Comparison of ENCODE assay signal across 7 mouse cellular contexts in genomic region chr7:80402651-80403321, GRCm38 (mm10). TPM values are rescaled to one million over a fixed set of nuclear protein-coding genes. Genes with fewer than 3 reads are reported as not detected.
DNase-seq lines count a peak whose midpoint lies in the region; ATAC-seq and TF ChIP-seq lines count a peak whose summit lies in the region.

No protein-coding gene starts in this region.

- DNase-seq in NIH3T3 (ENCODE audit: low read depth) = peak; percentile 87
- peak; percentile 74 for DNase-seq in hindbrain, embryonic 10.5 days (ENCODE audit: low spot score)
- peak in 1 of 2 experiments; percentile 63 for DNase-seq in spleen, adult 2 months (ENCODE audit: low read depth in 1 of 2, low spot score in 2 of 2)

- peak; percentile 71 for ATAC-seq in forebrain, embryonic 13.5 days
- peak; percentile 70 for ATAC-seq in limb, embryonic 13.5 days (ENCODE audit: low FRiP score, low read depth)
- peak; percentile 82 for ATAC-seq in midbrain, embryonic 13.5 days

- H3K4me2 ChIP-seq in forebrain, embryonic 13.5 days = peak overlapping the region; percentile 97
- peak overlapping the region; percentile 94 for H3K4me2 ChIP-seq in limb, embryonic 13.5 days (replicated peaks)
- H3K4me2 ChIP-seq in midbrain, embryonic 13.5 days (replicated peaks) = peak overlapping the region; percentile 92

- peak overlapping the region; percentile 73 for H3K4me3 ChIP-seq in brown adipose tissue, adult 24 weeks (ENCODE audit: insufficient read depth, low read depth, low read length)
- peak overlapping the region; percentile 82 for H3K4me3 ChIP-seq in forebrain, embryonic 13.5 days
- H3K4me3 ChIP-seq in hindbrain, embryonic 10.5 days = peak overlapping the region; percentile 93
- H3K4me3 ChIP-seq in limb, embryonic 13.5 days = peak overlapping the region; percentile 95
- H3K4me3 ChIP-seq in midbrain, embryonic 13.5 days (replicated peaks) = peak overlapping the region; percentile 77
- peak overlapping the region; percentile 71 for H3K4me3 ChIP-seq in spleen, adult 2 months (ENCODE audit: extremely low read depth, insufficient read depth, insufficient read length)

- H3K9me3 ChIP-seq in forebrain, embryonic 13.5 days (replicated peaks) = no peaks in the 10 kb centered on the region
- H3K9me3 ChIP-seq in hindbrain, embryonic 10.5 days = no peaks in the 10 kb centered on the region
- no peaks in the 10 kb centered on the region for H3K9me3 ChIP-seq in limb, embryonic 13.5 days
- no peaks in the 10 kb centered on the region for H3K9me3 ChIP-seq in midbrain, embryonic 13.5 days

- TF ChIP-seq CTCF in spleen, adult 2 months (IDR thresholded peaks at IDR 0.05; ENCODE audit: extremely low read depth, insufficient read depth, insufficient read length, insufficient replicate concordance) = no peak

- peak overlapping the region; percentile 95 for H3K27ac ChIP-seq in brown adipose tissue, adult 24 weeks (replicated peaks; ENCODE audit: low read depth, low read length)
- peak overlapping the region; percentile 75 for H3K27ac ChIP-seq in forebrain, embryonic 13.5 days
- peak overlapping the region; percentile 94 for H3K27ac ChIP-seq in hindbrain, embryonic 10.5 days
- H3K27ac ChIP-seq in limb, embryonic 13.5 days = peak overlapping the region; percentile 88
- peak overlapping the region; percentile 80 for H3K27ac ChIP-seq in midbrain, embryonic 13.5 days
- peak overlapping the region; percentile 75 for H3K27ac ChIP-seq in spleen, adult 2 months (ENCODE audit: insufficient read depth, low read length)

- WGBS in forebrain, embryonic 13.5 days = under 1% methylated on average over 39 of the region's 92 CpGs
- 14% methylated on average over 91 of the region's 92 CpGs for WGBS in hindbrain, embryonic 10.5 days
- 1% methylated on average over 37 of the region's 92 CpGs for WGBS in limb, embryonic 13.5 days
- WGBS in midbrain, embryonic 13.5 days = under 1% methylated on average over 58 of the region's 92 CpGs
- WGBS in spleen, adult 2 months = 9% methylated on average over 72 of the region's 92 CpGs

- peak overlapping the region; percentile 94 for H3K9ac ChIP-seq in forebrain, embryonic 13.5 days
- peak overlapping the region; percentile 97 for H3K9ac ChIP-seq in limb, embryonic 13.5 days
- peak overlapping the region; percentile 92 for H3K9ac ChIP-seq in midbrain, embryonic 13.5 days (replicated peaks)

- TF ChIP-seq POLR2A in spleen, adult 2 months (IDR thresholded peaks at IDR 0.05; ENCODE audit: low read depth, low read length) = no peak

- H3K27me3 ChIP-seq in forebrain, embryonic 13.5 days = peaks cover 26% of the 10 kb centered on the region
- peaks cover 30% of the 10 kb centered on the region for H3K27me3 ChIP-seq in hindbrain, embryonic 10.5 days (ENCODE audit: insufficient read depth, poor library complexity, severe bottlenecking)
- 0 out of 2 replicates have a peak, but pooled peaks cover 15% of the 10 kb centered on the region for H3K27me3 ChIP-seq in limb, embryonic 13.5 days
- peaks cover 27% of the 10 kb centered on the region for H3K27me3 ChIP-seq in midbrain, embryonic 13.5 days
- peaks cover 3% of the 10 kb centered on the region for H3K27me3 ChIP-seq in spleen, adult 2 months (ENCODE audit: control insufficient read depth, insufficient read depth, low read length)

- H3K4me1 ChIP-seq in brown adipose tissue, adult 24 weeks (ENCODE audit: control insufficient read depth, insufficient read depth, insufficient read length, low read length) = peaks cover 26% of the 10 kb centered on the region
- H3K4me1 ChIP-seq in forebrain, embryonic 13.5 days = peaks cover 37% of the 10 kb centered on the region
- H3K4me1 ChIP-seq in hindbrain, embryonic 10.5 days (replicated peaks) = peaks cover 34% of the 10 kb centered on the region
- peaks cover 42% of the 10 kb centered on the region for H3K4me1 ChIP-seq in limb, embryonic 13.5 days
- peaks cover 36% of the 10 kb centered on the region for H3K4me1 ChIP-seq in midbrain, embryonic 13.5 days (replicated peaks)
- peaks cover 14% of the 10 kb centered on the region for H3K4me1 ChIP-seq in spleen, adult 2 months (ENCODE audit: control insufficient read depth, insufficient read depth, insufficient read length)

- no peaks in the 10 kb centered on the region; the same call in 1 of the 2 replicates for H3K36me3 ChIP-seq in forebrain, embryonic 13.5 days (ENCODE audit: poor library complexity, severe bottlenecking)
- H3K36me3 ChIP-seq in hindbrain, embryonic 10.5 days = peaks cover 9% of the 10 kb centered on the region
- peaks cover 6% of the 10 kb centered on the region for H3K36me3 ChIP-seq in limb, embryonic 13.5 days
- H3K36me3 ChIP-seq in midbrain, embryonic 13.5 days = peaks cover 2% of the 10 kb centered on the region; the same call in 1 of the 2 replicates
- H3K36me3 ChIP-seq in spleen, adult 2 months (ENCODE audit: control insufficient read depth, insufficient read depth, low read length) = peaks cover 1% of the 10 kb centered on the region; the same call in 1 of the 2 replicates

RNA-seq across cellular contexts. Expression of gene Furin, which starts 2.5 kb away (rescaled TPM):
- 46.7 and 50.2 TPM in 2 replicates for polyA plus RNA-seq in brown adipose tissue, adult 24 weeks (2012; ENCODE audit: insufficient read depth, insufficient read length, missing spikeins)
- 3.0 and 3.4 TPM in 2 replicates for polyA plus RNA-seq in forebrain, embryonic 13.5 days (2015; fragmentation: Nextera tagmentation; extraction: Ambion mirVana)
- polyA plus RNA-seq in hindbrain, embryonic 10.5 days (2016; fragmentation: Nextera tagmentation; extraction: Ambion mirVana) = 4.6 and 5.2 TPM in 2 replicates
- 12.0 and 12.5 TPM in 2 replicates for polyA plus RNA-seq in limb, embryonic 13.5 days (2015; fragmentation: Nextera tagmentation; extraction: Ambion mirVana)
- polyA plus RNA-seq in midbrain, embryonic 13.5 days (2015; fragmentation: Nextera tagmentation; extraction: Ambion mirVana) = 3.2 and 3.6 TPM in 2 replicates
- 35.7 and 48.6 TPM in 2 replicates for polyA plus RNA-seq in spleen, adult 2 months (2012; rRNA removed)

RNA-seq across cellular contexts. Expression of gene Fes, which starts 15.0 kb away (rescaled TPM):
- polyA plus RNA-seq in brown adipose tissue, adult 24 weeks (2012; ENCODE audit: insufficient read depth, insufficient read length, missing spikeins) = 5.6 and 5.8 TPM in 2 replicates
- polyA plus RNA-seq in forebrain, embryonic 13.5 days (2015; fragmentation: Nextera tagmentation; extraction: Ambion mirVana) = 4.0 and 4.1 TPM in 2 replicates
- 10.4 and 11.6 TPM in 2 replicates for polyA plus RNA-seq in hindbrain, embryonic 10.5 days (2016; fragmentation: Nextera tagmentation; extraction: Ambion mirVana)
- polyA plus RNA-seq in limb, embryonic 13.5 days (2015; fragmentation: Nextera tagmentation; extraction: Ambion mirVana) = 11.5 and 14.3 TPM in 2 replicates
- polyA plus RNA-seq in midbrain, embryonic 13.5 days (2015; fragmentation: Nextera tagmentation; extraction: Ambion mirVana) = 3.0 and 5.0 TPM in 2 replicates
- 52.8 and 90.0 TPM in 2 replicates for polyA plus RNA-seq in spleen, adult 2 months (2012; rRNA removed)

RNA-seq across cellular contexts. Expression of gene Man2a2, which starts 31.6 kb away (rescaled TPM):
- 56.3 and 65.8 TPM in 2 replicates for polyA plus RNA-seq in brown adipose tissue, adult 24 weeks (2012; ENCODE audit: insufficient read depth, insufficient read length, missing spikeins)
- 15.5 and 16.8 TPM in 2 replicates for polyA plus RNA-seq in forebrain, embryonic 13.5 days (2015; fragmentation: Nextera tagmentation; extraction: Ambion mirVana)
- 17.7 TPM in 2 replicates for polyA plus RNA-seq in hindbrain, embryonic 10.5 days (2016; fragmentation: Nextera tagmentation; extraction: Ambion mirVana)
- 22.0 and 24.4 TPM in 2 replicates for polyA plus RNA-seq in limb, embryonic 13.5 days (2015; fragmentation: Nextera tagmentation; extraction: Ambion mirVana)
- polyA plus RNA-seq in midbrain, embryonic 13.5 days (2015; fragmentation: Nextera tagmentation; extraction: Ambion mirVana) = 19.4 and 21.3 TPM in 2 replicates
- 98.3 and 115 TPM in 2 replicates for polyA plus RNA-seq in spleen, adult 2 months (2012; rRNA removed)

RNA-seq across cellular contexts. Expression of gene Hddc3, which starts 59.9 kb away (rescaled TPM):
- 35.2 and 35.6 TPM in 2 replicates for polyA plus RNA-seq in brown adipose tissue, adult 24 weeks (2012; ENCODE audit: insufficient read depth, insufficient read length, missing spikeins)
- 22.3 and 23.9 TPM in 2 replicates for polyA plus RNA-seq in forebrain, embryonic 13.5 days (2015; fragmentation: Nextera tagmentation; extraction: Ambion mirVana)
- 19.6 and 26.3 TPM in 2 replicates for polyA plus RNA-seq in hindbrain, embryonic 10.5 days (2016; fragmentation: Nextera tagmentation; extraction: Ambion mirVana)
- 21.5 and 23.5 TPM in 2 replicates for polyA plus RNA-seq in limb, embryonic 13.5 days (2015; fragmentation: Nextera tagmentation; extraction: Ambion mirVana)
- 22.6 and 26.4 TPM in 2 replicates for polyA plus RNA-seq in midbrain, embryonic 13.5 days (2015; fragmentation: Nextera tagmentation; extraction: Ambion mirVana)
- 15.5 and 17.8 TPM in 2 replicates for polyA plus RNA-seq in spleen, adult 2 months (2012; rRNA removed)
